Mouse (Mus musculus): ENCODE measurements at regions not wholly inside any gene's neighbourhood (a gene's known extent, or its start where the extent isn't known, plus 50 kb on each side); places are given as distances from the start of the nearest gene placed in this dataset.

GRCm38 (mm10) chr1:76392536-76392935, 846.5 kb downstream of the Slc4a3 start:
- TF ChIP-seq CTCF (IDR thresholded peaks at IDR 0.05; ENCODE audit: extremely low read depth, insufficient read length, insufficient replicate concordance, low read depth, low read length) = no peak
- no peak for TF ChIP-seq POLR2A (IDR thresholded peaks at IDR 0.05; ENCODE audit: low read depth, low read length)
